Mouse (Mus musculus) heart, postnatal 0 days (tissue): Measurements from ENCODE around the gene Ube2a.

Experiments used
- CTCF ChIP-seq: IDR thresholded peaks from 2 replicates; pipeline ENCODE4 v1.5.1; 2016; ENCODE audit warnings: antibody characterized with exemption, control low read depth, low read depth
- EP300 ChIP-seq: IDR thresholded peaks from 2 replicates; pipeline ENCODE4 v1.6.1; 2016; ENCODE audit warnings: antibody characterized with exemption, low read depth

- TF ChIP-seq EP300 (no peak), CTCF (no peak)
Observed at GRCm38 (mm10) chrX:36823932-36824711, 49.6 kb upstream of the Ube2a start.
